Mouse (Mus musculus) embryonic facial prominence, embryonic 14.5 days (tissue): ENCODE data around the gene Peak1. TPM values are rescaled to one million over a fixed set of nuclear protein-coding genes. Genes with fewer than 3 reads are reported as not detected.
A peak's percentile ranks its signal among the peaks of the same experiment; 100 is the strongest.

Experiments
- ATAC-seq: fragments of 200-750 bp; cut with Nextera tagmentation; 2 replicates; pipeline ENCODE4 v1.8.0; 2017; ENCODE audit warnings: low read depth, moderate number of reproducible peaks, moderate TSS enrichment
- DNase-seq: peaks from one replicate; pipeline ENCODE4 v3.0.0-alpha.2; 2015; ENCODE audit warnings: low spot score
- H3K27ac ChIP-seq: fragments of 300-500 bp; sonication (generic); replicated peaks from 2 replicates; pipeline ENCODE4 v1.5.1; 2014; ENCODE audit warnings: low read depth, mild to moderate bottlenecking, low read length, moderate library complexity
- H3K27me3 ChIP-seq: fragments of 300-500 bp; sonication (generic); replicated peaks from 2 replicates; pipeline ENCODE4 v1.6.1; 2014; ENCODE audit warnings: low read length; ENCODE audit not compliant: control insufficient read depth, insufficient read depth
- H3K36me3 ChIP-seq: fragments of 300-500 bp; sonication (generic); 2 replicates; pipeline ENCODE4 v1.6.1; 2014; ENCODE audit warnings: low read length, mixed read lengths; ENCODE audit not compliant: control insufficient read depth, insufficient read depth
- H3K4me1 ChIP-seq: fragments of 300-500 bp; sonication (generic); 2 replicates; pipeline ENCODE4 v1.6.1; 2014; ENCODE audit warnings: antibody characterized with exemption, low read length; ENCODE audit not compliant: control insufficient read depth, insufficient read depth
- H3K4me2 ChIP-seq: fragments of 300-500 bp; sonication (generic); 2 replicates; pipeline ENCODE4 v1.6.1; 2014; ENCODE audit warnings: low read depth, mild to moderate bottlenecking, low read length, moderate library complexity, mixed read lengths
- H3K4me3 ChIP-seq: fragments of 300-500 bp; sonication (generic); 2 replicates; pipeline ENCODE4 v1.5.1; 2014; ENCODE audit warnings: low read depth, mild to moderate bottlenecking, low read length
- H3K9ac ChIP-seq: fragments of 300-500 bp; sonication (generic); 2 replicates; pipeline ENCODE4 v1.6.1; 2014; ENCODE audit warnings: low read depth, mild to moderate bottlenecking, low read length, moderate library complexity, mixed read lengths
- H3K9me3 ChIP-seq: fragments of 300-500 bp; sonication (generic); 2 replicates; pipeline ENCODE4 v1.6.1; 2016; ENCODE audit warnings: low read length; ENCODE audit not compliant: control insufficient read depth
- WGBS: fragments of 180-500 bp; shearing (Covaris S2); extraction: QIAGEN DNeasy Blood & Tissue Kit; methylation state at CpG from one replicate; pipeline ENCODE4 v1.1.7; 2014; 5-methylcytosine and 5-hydroxymethylcytosine counted together
- polyA plus RNA-seq: library from polyadenylated mRNA; unstranded; fragments of >200 nt; fragmentation: Nextera tagmentation; extraction: Ambion mirVana; gene quantifications from 2 replicates; pipeline ENCODE4 v1.2.1, GENCODE M21; 2014

Peak1 gene
- polyA plus RNA-seq, 1 experiment from 2014 or later = 15.8 TPM

- H3K36me3 ChIP-seq = no peaks in the 10 kb centered on the region
- no peak overlapping the region for H3K4me2 ChIP-seq
- H3K9ac ChIP-seq = no peak overlapping the region
- DNase-seq (no peak), ATAC-seq (no peak)
- no peak overlapping the region for H3K27ac ChIP-seq
- 0 out of 2 replicates have a peak, but pooled peaks cover 4% of the 10 kb centered on the region for H3K9me3 ChIP-seq
- WGBS = 38% methylated on average over 6 of the region's 6 CpGs
- H3K27me3 ChIP-seq = no peaks in the 10 kb centered on the region
- no peak overlapping the region for H3K4me3 ChIP-seq
- peaks cover 14% of the 10 kb centered on the region for H3K4me1 ChIP-seq
Observed at GRCm38 (mm10) chr9:56167690-56168089, 250.2 kb downstream of the Peak1 start.

DNA sequence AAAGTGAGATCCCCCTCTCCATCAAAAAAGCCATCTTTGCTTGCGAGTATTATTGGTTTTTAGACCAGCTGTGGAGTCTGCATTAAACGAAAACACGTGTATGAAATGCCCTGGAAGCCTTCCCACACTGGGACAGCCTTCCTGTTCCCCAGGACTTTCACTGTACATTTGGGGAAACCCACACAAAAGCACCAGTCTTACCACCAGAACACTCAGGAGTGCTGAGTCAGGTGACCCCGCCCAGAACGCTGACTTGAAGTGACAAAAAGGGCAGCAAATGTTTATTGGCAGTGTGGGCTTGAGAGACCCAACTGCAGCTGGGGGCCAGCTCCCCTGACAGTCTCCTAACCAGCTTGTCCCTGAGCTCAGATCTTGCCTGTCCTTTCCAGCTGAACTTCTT, 251.7 kb downstream of the Peak1 start:
- Histone ChIP-seq H3K9me3 (0 out of 2 replicates have a peak, but pooled peaks cover 4% of the 10 kb centered on the region), H3K4me2 (no peak overlapping the region), H3K27ac (peak overlapping the region; percentile 8; the same call in 1 of the 2 replicates), H3K9ac (no peak overlapping the region), H3K4me3 (no peak overlapping the region), H3K4me1 (peaks cover 14% of the 10 kb centered on the region), H3K27me3 (no peaks in the 10 kb centered on the region), H3K36me3 (no peaks in the 10 kb centered on the region)
- ATAC-seq (no peak), DNase-seq (no peak)
- WGBS = 38% methylated on average over 5 of the region's 5 CpGs

GRCm38 (mm10) chr9:56165377-56165776, 252.5 kb downstream of the Peak1 start, which contains the start of gene Tspan3:
Gene Tspan3, minus strand, starts transcription at chr9:56165477.
- Histone ChIP-seq H3K4me2 (no peak within 1 kb of the TSS), H3K4me1 (peaks cover 14% of the 10 kb centered on the region), H3K4me3 (no peak within 1 kb of the TSS), H3K9ac (no peak within 1 kb of the TSS), H3K27me3 (no peaks in the 10 kb centered on the region), H3K36me3 (no peaks in the 10 kb centered on the region), H3K9me3 (0 out of 2 replicates have a peak, but pooled peaks cover 3% of the 10 kb centered on the region), H3K27ac (peak within 1 kb of the TSS; percentile 8)
- ATAC-seq (no peak), DNase-seq (no peak)
- WGBS = 92% methylated on average over 6 of the region's 6 CpGs

DNA sequence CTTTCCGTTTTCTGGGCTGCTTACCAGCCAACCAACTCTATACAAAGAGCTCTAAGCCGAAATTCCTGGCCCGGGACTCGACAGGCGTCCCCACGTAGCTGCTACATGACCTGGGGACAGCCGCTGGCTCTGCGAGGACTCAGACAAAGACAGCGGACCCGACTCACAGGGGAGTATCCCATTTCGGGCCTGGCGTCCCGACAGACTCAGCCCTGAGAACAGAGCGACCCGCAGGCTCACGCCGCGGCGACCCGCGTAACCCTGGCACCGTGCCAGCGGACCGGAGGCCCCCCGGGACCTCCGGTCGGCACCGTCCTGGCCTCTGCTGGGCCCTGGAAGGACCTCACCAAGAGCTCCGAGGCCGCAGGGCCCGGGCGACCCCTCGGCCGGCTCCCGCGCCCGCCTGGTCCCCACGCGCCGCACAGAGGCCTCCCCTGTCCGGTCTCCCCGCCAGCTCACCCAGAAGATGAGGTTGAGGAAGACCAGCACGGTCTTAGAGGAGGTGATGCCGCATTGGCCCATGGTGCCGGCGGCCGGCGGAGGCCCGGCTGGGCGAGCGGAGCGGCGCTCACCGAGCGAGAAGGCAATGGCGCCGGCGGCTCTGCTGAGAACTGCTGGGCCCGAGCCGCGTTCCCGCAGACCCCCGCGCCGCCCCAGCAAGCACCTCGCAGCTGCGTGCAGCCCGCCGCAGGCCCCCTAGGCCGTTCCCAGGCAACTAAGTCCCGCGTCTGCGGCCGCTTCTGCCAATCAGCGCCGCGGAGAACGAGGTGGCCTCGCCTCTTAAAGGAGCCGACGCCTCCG, 257.3 kb downstream of the Peak1 start:
- peak; percentile 98 for ATAC-seq
- Histone ChIP-seq H3K27me3 (no peaks in the 10 kb centered on the region), H3K9me3 (no peaks in the 10 kb centered on the region), H3K9ac (peak overlapping the region; percentile 99), H3K27ac (peak overlapping the region; percentile 94), H3K36me3 (no peaks in the 10 kb centered on the region), H3K4me1 (peaks cover 16% of the 10 kb centered on the region), H3K4me2 (peak overlapping the region; percentile 88), H3K4me3 (peak overlapping the region; percentile 80)
- WGBS = under 1% methylated on average over 20 of the region's 82 CpGs
- peak; percentile 97 for DNase-seq

GRCm38 (mm10) chr9:56159456-56159855, 258.4 kb downstream of the Peak1 start:
- peak overlapping the region; percentile 99 for H3K9ac ChIP-seq
- WGBS = 5% methylated on average over 2 of the region's 2 CpGs
- no peaks in the 10 kb centered on the region for H3K27me3 ChIP-seq
- peaks cover 14% of the 10 kb centered on the region for H3K4me1 ChIP-seq
- H3K4me2 ChIP-seq = peak overlapping the region; percentile 88
- DNase-seq (no peak), ATAC-seq (no peak)
- no peaks in the 10 kb centered on the region for H3K36me3 ChIP-seq
- H3K9me3 ChIP-seq = no peaks in the 10 kb centered on the region
- H3K4me3 ChIP-seq = peak overlapping the region; percentile 80
- no peak overlapping the region for H3K27ac ChIP-seq

GRCm38 (mm10) chr9:56158077-56158476, 259.8 kb downstream of the Peak1 start:
- H3K36me3 ChIP-seq = no peaks in the 10 kb centered on the region
- WGBS = 62% methylated on average over 2 of the region's 2 CpGs
- H3K9me3 ChIP-seq = no peaks in the 10 kb centered on the region
- peaks cover 19% of the 10 kb centered on the region for H3K4me1 ChIP-seq
- H3K27me3 ChIP-seq = no peaks in the 10 kb centered on the region
- H3K4me2 ChIP-seq = no peak overlapping the region
- H3K27ac ChIP-seq = no peak overlapping the region
- H3K4me3 ChIP-seq = no peak overlapping the region
- DNase-seq (no peak), ATAC-seq (no peak)
- no peak overlapping the region for H3K9ac ChIP-seq

DNA sequence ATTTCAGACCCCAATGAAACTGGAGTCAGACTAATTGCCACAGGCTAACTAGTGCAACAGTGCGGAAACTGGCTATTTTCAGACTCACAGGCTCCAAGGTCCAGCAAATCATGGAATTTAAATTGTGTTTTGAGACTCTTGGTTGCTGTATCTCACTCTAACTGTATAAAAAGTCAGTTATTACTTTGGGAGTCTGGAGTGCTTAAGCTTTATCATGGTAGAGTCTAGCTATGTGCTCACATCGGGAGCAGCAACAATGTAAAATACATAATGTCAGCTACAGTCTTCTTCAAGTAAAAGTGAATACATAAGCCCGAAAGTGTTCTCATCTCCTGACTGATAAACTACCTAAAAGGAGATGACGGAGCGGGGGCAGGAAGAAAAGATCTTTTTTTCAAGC, 263.3 kb downstream of the Peak1 start:
- H3K27me3 ChIP-seq = no peaks in the 10 kb centered on the region
- ATAC-seq (no peak), DNase-seq (no peak)
- WGBS = 94% methylated on average over 5 of the region's 5 CpGs
- no peak overlapping the region for H3K9ac ChIP-seq
- no peaks in the 10 kb centered on the region for H3K9me3 ChIP-seq
- H3K4me1 ChIP-seq = peaks cover 34% of the 10 kb centered on the region
- H3K4me3 ChIP-seq = no peak overlapping the region
- no peak overlapping the region for H3K4me2 ChIP-seq
- no peak overlapping the region for H3K27ac ChIP-seq
- peaks cover 6% of the 10 kb centered on the region; the same call in 1 of the 2 replicates for H3K36me3 ChIP-seq

GRCm38 (mm10) chr9:56152482-56153007, 265.3 kb downstream of the Peak1 start:
- DNase-seq (peak; percentile 20), ATAC-seq (no peak)
- Histone ChIP-seq H3K9me3 (no peaks in the 10 kb centered on the region), H3K36me3 (peaks cover 10% of the 10 kb centered on the region; the same call in 1 of the 2 replicates), H3K27me3 (no peaks in the 10 kb centered on the region), H3K9ac (0 out of 2 replicates have a peak overlapping the region, but pooled peaks have one; percentile 35), H3K4me1 (peaks cover 21% of the 10 kb centered on the region), H3K4me2 (peak overlapping the region; percentile 15), H3K27ac (peak overlapping the region; percentile 63), H3K4me3 (no peak overlapping the region)
- WGBS = 63% methylated on average over 4 of the region's 4 CpGs
